Mouse (Mus musculus): ENCODE results near the gene Gm8246.
"Not testable (repeated sequence)": the region's sequence is repeated elsewhere in the genome, so short reads cannot be mapped to it uniquely, and the experiment has no call there.

Gene Gm8246

GRCm38 (mm10) chr14:5477730-5478129, at the start of gene Gm8246:
TSS of gene Gm8246 (minus strand) at chr14:5477830.
- H3K9me3 ChIP-seq (ENCODE audit: low read length); H3K4me1 ChIP-seq (replicated peaks; ENCODE audit: low read depth, low read length); H3K4me3 ChIP-seq (replicated peaks; ENCODE audit: low read length); H3K27me3 ChIP-seq (ENCODE audit: insufficient read depth, low read length); H3K36me3 ChIP-seq (ENCODE audit: insufficient read depth, low read length): not testable (repeated sequence)

GRCm38 (mm10) chr14:5501374-5501773, 23.7 kb upstream of the Gm8246 start, which contains the start of gene Gm3488:
TSS of gene Gm3488 (plus strand) at chr14:5501674.
- not testable (repeated sequence) for H3K4me1 ChIP-seq (replicated peaks; ENCODE audit: low read depth, low read length); H3K9me3 ChIP-seq (ENCODE audit: low read length); H3K27me3 ChIP-seq (ENCODE audit: insufficient read depth, low read length); H3K4me3 ChIP-seq (replicated peaks; ENCODE audit: low read length); H3K36me3 ChIP-seq (ENCODE audit: insufficient read depth, low read length)

DNA sequence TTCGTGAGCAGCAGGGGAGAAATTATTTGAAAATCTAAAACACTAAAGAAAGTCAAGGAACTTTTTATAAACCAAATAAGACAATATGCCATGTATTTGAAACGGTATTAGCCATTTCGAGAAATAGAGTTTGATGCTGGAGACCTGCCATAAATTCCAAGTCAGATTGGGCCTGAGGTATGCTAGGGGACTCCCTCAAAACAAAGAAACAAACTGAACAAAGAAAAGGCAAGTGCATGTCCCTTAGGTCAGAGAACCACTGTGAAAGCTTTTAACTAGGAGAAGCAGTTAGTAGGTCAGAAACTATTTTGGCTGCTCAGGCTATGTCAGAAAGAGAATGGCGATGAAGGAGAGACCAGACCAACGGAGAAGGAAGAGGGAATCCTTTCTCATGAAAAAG, 6.3 kb upstream of the Gm8246 start, which contains the start of gene Gm3187:
TSS of gene Gm3187 (plus strand) at position 301 of the 400 bp plus-strand sequence.
- not testable (repeated sequence) for H3K36me3 ChIP-seq (ENCODE audit: insufficient read depth, low read length); H3K27me3 ChIP-seq (ENCODE audit: insufficient read depth, low read length); H3K4me1 ChIP-seq (replicated peaks; ENCODE audit: low read depth, low read length); H3K4me3 ChIP-seq (replicated peaks; ENCODE audit: low read length); H3K9me3 ChIP-seq (ENCODE audit: low read length)

DNA sequence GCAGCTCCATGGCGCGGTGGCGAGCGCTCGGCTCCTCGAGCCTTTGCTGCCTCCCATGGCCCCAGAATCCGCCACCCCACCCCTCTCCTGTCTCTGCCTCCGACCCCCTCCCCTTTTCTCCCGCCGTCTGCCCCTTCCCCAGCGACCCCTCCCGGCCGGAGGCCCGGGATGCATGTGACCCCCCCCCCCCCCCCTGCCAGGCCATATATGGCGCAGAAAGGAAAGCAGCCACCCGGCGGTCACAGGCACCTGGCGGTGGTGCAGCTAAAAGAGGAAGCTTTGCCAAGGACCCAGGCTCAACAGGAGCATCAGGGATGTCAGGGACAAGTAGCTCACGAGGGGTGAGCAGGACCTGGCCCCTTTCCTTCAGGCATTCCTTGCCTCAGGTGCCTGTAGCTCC, 17.2 kb downstream of the Gm8246 start:
- H3K4me1 ChIP-seq (replicated peaks; ENCODE audit: low read depth, low read length); H3K9me3 ChIP-seq (ENCODE audit: low read length): not testable (repeated sequence)

GRCm38 (mm10) chr14:5455367-5455766, 22.3 kb downstream of the Gm8246 start, which contains the start of gene Gm3194:
TSS of gene Gm3194 (minus strand) at chr14:5455467.
- H3K27me3 ChIP-seq (ENCODE audit: insufficient read depth, low read length); H3K9me3 ChIP-seq (ENCODE audit: low read length); H3K36me3 ChIP-seq (ENCODE audit: insufficient read depth, low read length); H3K4me1 ChIP-seq (replicated peaks; ENCODE audit: low read depth, low read length); H3K4me3 ChIP-seq (replicated peaks; ENCODE audit: low read length): not testable (repeated sequence)

More for the DNA sequence above, 17.2 kb downstream of the Gm8246 start:
- not testable (repeated sequence) for H3K27me3 ChIP-seq (ENCODE audit: insufficient read depth, low read length); H3K4me3 ChIP-seq (replicated peaks; ENCODE audit: low read length); H3K36me3 ChIP-seq (ENCODE audit: insufficient read depth, low read length)

Data from E14TG2a.4 (cell line).